23 mouse cellular contexts compared by ENCODE assay signal in genomic region chr12:84235577-84235976, GRCm38 (mm10). TPM values are rescaled to one million over a fixed set of nuclear protein-coding genes. Genes with fewer than 3 reads are reported as not detected.
A peak's percentile ranks its signal among the peaks of the same experiment; 100 is the strongest.
DNase-seq lines count a peak whose midpoint lies in the region; ATAC-seq and TF ChIP-seq lines count a peak whose summit lies in the region.
"Had no signal": no experiment of that assay in that cellular context is flagged by ENCODE, and none has a peak within 500 bp of the region (broad histone marks: within the 10 kb centered on the region; RNA-seq: fewer than 3 reads in every experiment).

No protein-coding gene starts in this region.

- H3K4me2 ChIP-seq in embryonic facial prominence, embryonic 12.5 days (replicated peaks), result no peak overlapping the region
- no peak overlapping the region for H3K4me2 ChIP-seq in forebrain, embryonic 16.5 days (ENCODE audit: low read length)
- H3K4me2 ChIP-seq: embryonic facial prominence, embryonic 13.5 days; forebrain, embryonic 13.5 days; heart, embryonic 12.5 days; hindbrain, embryonic 15.5 days had no signal

- TF ChIP-seq EP300 in ES-Bruce4 (IDR thresholded peaks at IDR 0.05; ENCODE audit: insufficient read depth, low read depth, low read length), result no peak

- no peaks in the 10 kb centered on the region for H3K27me3 ChIP-seq in embryonic facial prominence, embryonic 12.5 days
- 0 out of 2 replicates have a peak, but pooled peaks cover 3% of the 10 kb centered on the region for H3K27me3 ChIP-seq in embryonic facial prominence, embryonic 10.5 days (replicated peaks; ENCODE audit: low read depth, poor library complexity, severe bottlenecking)
- no peaks in the 10 kb centered on the region for H3K27me3 ChIP-seq in ES-Bruce4 (ENCODE audit: control insufficient read depth, insufficient read depth, low read length, poor library complexity, severe bottlenecking)
- H3K27me3 ChIP-seq in forebrain, embryonic 16.5 days (replicated peaks; ENCODE audit: control insufficient read depth, insufficient read depth, low read length), result no peaks in the 10 kb centered on the region
- H3K27me3 ChIP-seq: embryonic facial prominence, embryonic 13.5 days; forebrain, embryonic 13.5 days; heart, embryonic 12.5 days; hindbrain, embryonic 15.5 days had no signal

- H3K36me3 ChIP-seq in embryonic facial prominence, embryonic 12.5 days, result no peaks in the 10 kb centered on the region
- H3K36me3 ChIP-seq in embryonic facial prominence, embryonic 10.5 days (replicated peaks), result no peaks in the 10 kb centered on the region
- H3K36me3 ChIP-seq in ES-Bruce4 (ENCODE audit: control insufficient read depth, insufficient read depth, low read length, poor library complexity, severe bottlenecking), result no peaks in the 10 kb centered on the region
- no peaks in the 10 kb centered on the region for H3K36me3 ChIP-seq in forebrain, embryonic 16.5 days (ENCODE audit: control insufficient read depth, insufficient read depth)
- H3K36me3 ChIP-seq: embryonic facial prominence, embryonic 13.5 days; G1E; heart, embryonic 12.5 days; hindbrain, embryonic 10.5 days; hindbrain, embryonic 15.5 days had no signal

- no peak for TF ChIP-seq CTCF in ES-Bruce4 (IDR thresholded peaks at IDR 0.05; ENCODE audit: low read depth, low read length)

- no peak for DNase-seq in embryonic facial prominence, embryonic 10.5 days (ENCODE audit: low spot score)
- peak; percentile 65 for DNase-seq in WW6 (ENCODE audit: low read depth, low spot score)
- no peak for DNase-seq in cerebellum, postnatal 10 days
- no peak for DNase-seq in B cell, adult 2 months
- DNase-seq: adrenal gland, adult 2 months; adrenal gland, postnatal 25 days; cerebellum, adult 2 months; cerebellum, postnatal 14 days; embryo, embryonic 11 days; gastrocnemius, adult 2 months; gastrocnemius, postnatal 25 days; kidney, adult 2 months had no signal

- no peak overlapping the region for H3K27ac ChIP-seq in embryonic facial prominence, embryonic 12.5 days
- H3K27ac ChIP-seq in embryonic facial prominence, embryonic 10.5 days (replicated peaks), result no peak overlapping the region
- H3K27ac ChIP-seq in ES-Bruce4 (ENCODE audit: insufficient read depth, low read length), result peak overlapping the region; percentile 92
- H3K27ac ChIP-seq in forebrain, embryonic 16.5 days (ENCODE audit: low read length), result no peak overlapping the region
- H3K27ac ChIP-seq: embryonic facial prominence, embryonic 13.5 days; forebrain, embryonic 13.5 days; gastrocnemius, adult 2 months; hindbrain, embryonic 10.5 days; hindbrain, embryonic 15.5 days had no signal

- H3K9ac ChIP-seq in embryonic facial prominence, embryonic 12.5 days, result no peak overlapping the region
- peak overlapping the region; percentile 53; the same call in 1 of the 2 replicates for H3K9ac ChIP-seq in ES-Bruce4 (ENCODE audit: low read depth, poor library complexity, severe bottlenecking)
- no peak overlapping the region for H3K9ac ChIP-seq in forebrain, embryonic 16.5 days (replicated peaks; ENCODE audit: low read depth, low read length)
- H3K9ac ChIP-seq: embryonic facial prominence, embryonic 13.5 days; forebrain, embryonic 13.5 days; heart, embryonic 12.5 days; hindbrain, embryonic 15.5 days had no signal

- no peak overlapping the region for H3K4me3 ChIP-seq in embryonic facial prominence, embryonic 12.5 days
- H3K4me3 ChIP-seq in embryonic facial prominence, embryonic 10.5 days, result no peak overlapping the region
- H3K4me3 ChIP-seq in ES-Bruce4 (ENCODE audit: low read depth, low read length), result peak overlapping the region; percentile 39; the same call in 1 of the 2 replicates
- no peak overlapping the region for H3K4me3 ChIP-seq in forebrain, embryonic 16.5 days (replicated peaks; ENCODE audit: low read length)
- H3K4me3 ChIP-seq: embryonic facial prominence, embryonic 13.5 days; forebrain, embryonic 13.5 days; gastrocnemius, adult 2 months; heart, embryonic 12.5 days; hindbrain, embryonic 10.5 days; hindbrain, embryonic 15.5 days had no signal

- WGBS in embryonic facial prominence, embryonic 12.5 days, result 89% methylated on average over 6 of the region's 6 CpGs
- 91% methylated on average over 6 of the region's 6 CpGs for WGBS in embryonic facial prominence, embryonic 10.5 days
- 88% methylated on average over 6 of the region's 6 CpGs for WGBS in forebrain, embryonic 16.5 days

- no peaks in the 10 kb centered on the region for H3K4me1 ChIP-seq in embryonic facial prominence, embryonic 12.5 days
- H3K4me1 ChIP-seq in embryonic facial prominence, embryonic 10.5 days, result 0 out of 2 replicates have a peak, but pooled peaks cover 5% of the 10 kb centered on the region
- peaks cover 1% of the 10 kb centered on the region for H3K4me1 ChIP-seq in ES-Bruce4 (ENCODE audit: control insufficient read depth, insufficient read depth, low read length)
- H3K4me1 ChIP-seq in forebrain, embryonic 16.5 days (replicated peaks; ENCODE audit: control insufficient read depth, insufficient read depth, low read length), result no peaks in the 10 kb centered on the region
- H3K4me1 ChIP-seq: forebrain, embryonic 13.5 days; heart, embryonic 12.5 days; hindbrain, embryonic 15.5 days had no signal

- no peak for TF ChIP-seq POLR2A in ES-Bruce4 (IDR thresholded peaks at IDR 0.05; ENCODE audit: insufficient read depth, low read length)

- ATAC-seq in embryonic facial prominence, embryonic 12.5 days (ENCODE audit: insufficient number of reproducible peaks, insufficient read depth, low FRiP score, low TSS enrichment), result 0 out of 2 replicates have a peak, but pooled peaks have one; percentile 22
- ATAC-seq in forebrain, embryonic 16.5 days, result no peak
- ATAC-seq: CD4-positive, CD25-positive, alpha-beta regulatory T cell, adult 4 months; forebrain, embryonic 13.5 days; intestine, embryonic 16.5 days had no signal

- no peaks in the 10 kb centered on the region for H3K9me3 ChIP-seq in embryonic facial prominence, embryonic 12.5 days
- H3K9me3 ChIP-seq in embryonic facial prominence, embryonic 10.5 days, result no peaks in the 10 kb centered on the region
- H3K9me3 ChIP-seq in ES-Bruce4 (replicated peaks; ENCODE audit: control insufficient read depth, insufficient read depth, low read length, poor library complexity, severe bottlenecking), result no peaks in the 10 kb centered on the region
- H3K9me3 ChIP-seq in forebrain, embryonic 16.5 days (ENCODE audit: control insufficient read depth, low read length), result no peaks in the 10 kb centered on the region
- H3K9me3 ChIP-seq: embryonic facial prominence, embryonic 13.5 days; forebrain, embryonic 13.5 days; G1E; heart, embryonic 12.5 days; hindbrain, embryonic 10.5 days; hindbrain, embryonic 15.5 days had no signal

RNA-seq across cellular contexts. Expression of gene Elmsan1, which starts 16.9 kb away (rescaled TPM):
- 7.9 and 9.0 TPM in 2 replicates for polyA plus RNA-seq in embryonic facial prominence, embryonic 12.5 days (2016; fragmentation: Nextera tagmentation; extraction: Ambion mirVana)
- polyA plus RNA-seq in embryonic facial prominence, embryonic 10.5 days (2016; fragmentation: Nextera tagmentation; extraction: Ambion mirVana), result 7.3 and 8.2 TPM in 2 replicates
- polyA plus RNA-seq in ES-Bruce4 (2011; ENCODE audit: insufficient read depth, insufficient read length, low read depth, missing spikeins), result 28.3 and 30.1 TPM in 2 replicates
- 3.8 and 4.4 TPM in 2 replicates for polyA plus RNA-seq in forebrain, embryonic 16.5 days (2015; fragmentation: Nextera tagmentation; extraction: Ambion mirVana)

RNA-seq across cellular contexts. Expression of gene Ptgr2, which starts 49.5 kb away (rescaled TPM):
- polyA plus RNA-seq in embryonic facial prominence, embryonic 12.5 days (2016; fragmentation: Nextera tagmentation; extraction: Ambion mirVana), result 12.5 and 13.0 TPM in 2 replicates
- 16.5 and 16.6 TPM in 2 replicates for polyA plus RNA-seq in embryonic facial prominence, embryonic 10.5 days (2016; fragmentation: Nextera tagmentation; extraction: Ambion mirVana)
- 28.1 and 31.2 TPM in 2 replicates for polyA plus RNA-seq in ES-Bruce4 (2011; ENCODE audit: insufficient read depth, insufficient read length, low read depth, missing spikeins)
- polyA plus RNA-seq in forebrain, embryonic 16.5 days (2015; fragmentation: Nextera tagmentation; extraction: Ambion mirVana), result 13.2 and 15.1 TPM in 2 replicates
